Mouse (Mus musculus): Measurements from ENCODE around the gene Gm6583.
"Not testable (repeated sequence)": the region's sequence is repeated elsewhere in the genome, so short reads cannot be mapped to it uniquely, and the experiment has no call there.

Gm6583 gene

DNA sequence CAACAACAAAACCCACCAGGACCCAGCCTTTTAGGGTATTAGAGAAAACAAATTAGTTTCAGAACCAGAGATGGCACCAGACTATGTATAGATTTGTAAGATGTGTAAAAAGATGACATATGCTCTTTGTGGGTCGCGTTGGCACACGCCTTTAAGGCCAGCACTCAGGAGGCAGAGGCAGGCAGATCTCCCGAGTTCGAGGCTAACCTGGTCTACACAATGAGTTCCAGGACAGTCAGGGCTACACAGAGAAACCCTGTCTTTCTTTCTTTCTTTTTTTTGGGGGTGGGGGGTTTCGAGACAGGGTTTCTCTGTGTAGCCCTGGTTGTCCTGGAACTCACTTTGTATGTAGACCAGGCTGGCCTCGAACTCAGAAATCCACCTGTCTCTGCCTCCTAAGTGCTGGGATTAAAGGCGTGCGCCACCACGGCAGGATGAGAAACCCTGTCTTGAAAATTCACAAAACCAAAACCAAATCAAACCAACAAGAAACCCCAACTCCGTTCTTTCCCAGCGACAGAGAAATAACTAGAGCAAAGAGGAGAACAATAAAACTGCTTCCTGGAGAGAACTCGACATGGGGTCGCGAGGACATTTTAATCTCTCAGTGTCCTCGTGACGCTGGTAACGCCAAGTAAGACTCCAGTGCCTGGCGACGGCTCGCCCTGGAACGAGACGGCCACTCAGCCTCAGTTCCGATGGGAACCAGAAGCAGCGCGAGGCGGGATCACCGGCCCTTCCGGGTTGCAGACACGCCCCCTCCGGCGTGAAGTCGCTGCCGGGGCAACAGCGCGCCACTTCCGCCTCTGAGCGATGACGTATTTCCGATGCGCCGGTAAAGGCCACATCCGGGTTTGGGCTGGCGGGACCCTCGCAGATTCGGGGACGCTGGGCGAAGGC, 30.0 kb downstream of the Gm6583 start, which contains the start of gene Tfip11:
TSS of gene Tfip11 (plus strand) at position 813 of the 900 bp plus-strand sequence.
- intact Hi-C loops (cut with DNase I), result loop anchor here (2.0 kb wide), 1 partner anchor 49 kb away; the partner anchor contains the start of gene Tpst2

DNA sequence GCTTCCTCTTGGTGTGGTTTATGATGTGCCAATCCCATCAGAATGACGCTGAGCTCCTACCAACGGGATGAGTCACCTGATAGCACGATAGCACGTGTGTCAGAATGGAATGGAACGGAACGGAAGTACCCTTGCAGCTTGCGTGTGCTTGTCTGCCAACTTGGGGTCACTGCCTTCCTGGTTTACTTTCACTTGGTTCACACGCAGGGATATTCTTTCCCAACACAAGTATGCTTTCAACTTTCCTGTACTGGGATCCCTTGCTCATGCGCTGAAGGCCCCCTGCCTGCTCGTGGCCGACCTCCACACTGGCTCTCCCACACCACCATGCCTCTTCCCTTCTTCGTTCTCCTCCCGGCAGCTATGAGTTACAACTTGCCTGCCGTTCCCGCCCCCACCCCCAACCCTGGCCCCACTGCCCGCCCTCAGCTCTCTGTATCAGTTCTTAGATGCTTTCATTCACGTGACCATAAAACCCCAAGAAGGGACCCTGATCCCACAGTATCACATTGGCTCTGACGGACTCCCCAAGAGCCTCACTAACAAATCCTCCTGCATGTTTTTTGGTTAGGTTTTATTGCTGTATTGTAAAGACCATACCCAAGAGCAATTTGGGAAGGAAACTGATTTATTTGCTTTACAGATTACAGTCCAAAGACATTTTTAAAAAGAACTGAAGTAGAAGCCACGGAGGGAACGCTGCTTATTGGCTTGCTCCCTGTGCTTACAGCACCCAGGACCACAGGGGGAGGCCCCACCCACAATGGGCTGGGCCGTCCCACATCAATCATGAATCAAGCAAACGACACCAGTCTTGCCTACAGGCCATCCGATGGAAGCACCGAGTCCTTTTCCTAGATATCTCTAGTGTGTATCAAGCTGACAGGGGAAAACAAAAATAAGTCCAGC, 30.9 kb downstream of the Gm6583 start:
- intact Hi-C loops (cut with DNase I), result loop anchor here (2.0 kb wide), 1 partner anchor 48 kb away; the partner anchor contains the start of gene Tpst2

DNA sequence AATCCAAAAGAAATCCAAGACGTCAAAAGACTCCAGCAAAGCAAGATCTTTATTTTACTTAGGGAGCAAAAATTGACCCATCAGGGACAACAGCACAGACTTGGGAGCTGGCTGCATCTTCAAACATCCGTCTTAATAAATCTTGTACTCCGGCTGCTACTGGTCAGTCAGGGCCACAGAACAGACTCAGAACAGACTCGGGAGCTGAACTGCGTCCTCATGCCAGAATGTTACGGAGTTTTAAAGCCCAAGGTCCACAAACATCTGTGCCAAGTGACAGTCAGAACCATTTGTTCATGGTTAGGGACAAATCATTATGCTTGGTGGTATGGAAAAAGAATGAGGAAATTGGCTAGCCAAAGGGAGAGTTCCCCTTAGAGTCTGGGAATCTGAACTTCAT, 32.6 kb downstream of the Gm6583 start:
- intact Hi-C loops (cut with DNase I), result no loop called here

DNA sequence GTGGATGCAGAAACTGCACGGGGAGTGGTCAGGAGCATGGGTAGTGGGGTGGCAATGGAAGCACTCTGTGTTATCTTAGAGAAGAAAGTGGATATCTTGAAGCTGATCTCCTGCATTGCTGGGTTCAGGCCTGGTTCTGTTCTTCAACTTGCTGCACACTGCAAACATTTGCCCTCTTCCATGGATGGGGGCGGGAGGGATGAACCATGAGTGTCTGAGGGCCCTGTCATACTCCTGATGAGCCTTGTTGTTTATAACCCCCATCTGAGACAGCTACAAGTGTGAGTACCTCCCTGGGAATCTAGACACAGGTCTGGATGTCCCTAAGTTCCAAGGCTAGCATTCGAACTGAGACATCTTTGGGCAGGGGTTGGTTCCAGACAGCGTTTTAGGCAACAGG, 34.5 kb downstream of the Gm6583 start:
- intact Hi-C loops (cut with DNase I), result no loop called here

DNA sequence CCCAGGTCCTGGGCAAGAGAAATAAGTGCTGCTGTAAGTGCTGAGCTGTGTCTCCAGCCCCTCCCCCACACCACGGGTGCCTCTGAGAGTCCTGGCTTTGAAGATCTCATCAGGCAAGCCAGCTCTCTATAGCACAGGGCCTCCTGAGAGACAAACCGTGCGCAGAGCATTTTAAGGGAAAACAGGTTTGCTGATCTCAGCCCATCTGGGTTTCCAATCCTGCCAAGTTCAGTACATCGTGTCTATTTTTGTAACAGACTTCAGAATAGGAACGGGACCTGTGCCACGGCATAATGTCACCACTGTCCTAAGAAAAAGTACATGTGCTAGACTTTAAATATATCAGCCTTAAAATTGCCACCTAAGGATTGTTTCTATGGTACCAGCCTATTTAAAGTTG, 34.9 kb downstream of the Gm6583 start:
- intact Hi-C loops (cut with DNase I), result no loop called here

DNA sequence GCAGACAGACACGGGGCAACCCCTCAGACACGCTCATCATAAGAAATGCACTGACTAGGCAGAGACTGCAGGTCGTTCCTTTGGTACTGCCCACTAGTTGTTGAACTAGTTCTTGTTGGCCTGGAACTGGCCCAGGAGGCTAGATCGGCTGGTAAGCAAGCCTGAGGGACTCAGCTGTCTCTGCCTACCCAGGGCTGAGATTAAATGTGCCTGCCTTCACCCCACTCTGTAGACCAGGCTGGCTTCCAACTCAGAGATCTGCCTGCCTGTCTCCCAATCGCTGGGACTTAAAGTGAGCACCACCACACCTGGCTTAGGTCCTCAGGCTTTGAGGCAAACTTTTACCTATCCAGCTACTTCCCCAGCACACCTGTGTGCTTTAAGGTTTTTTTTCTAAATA, 35.5 kb downstream of the Gm6583 start:
- intact Hi-C loops (cut with DNase I), result no loop called here

DNA sequence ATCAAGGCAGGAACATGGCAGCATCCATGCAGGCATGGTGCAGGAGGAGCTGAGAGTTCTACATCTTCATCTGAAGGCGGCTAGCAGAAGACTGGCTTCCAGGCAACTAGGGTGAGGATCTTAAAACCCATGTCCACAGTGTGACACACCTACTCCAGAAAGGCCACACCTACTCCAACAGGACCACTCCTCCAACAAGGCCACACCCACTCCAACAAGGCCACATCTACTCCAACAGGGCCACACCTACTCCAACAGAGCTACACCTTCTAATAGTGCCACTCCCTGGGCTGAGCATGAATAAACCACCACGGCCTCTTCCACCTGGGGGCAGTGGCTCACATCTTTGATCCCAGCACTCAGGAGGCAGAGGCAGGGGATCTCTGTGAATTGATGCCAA, 36.5 kb downstream of the Gm6583 start:
- intact Hi-C loops (cut with DNase I), result not testable (repeated sequence)

DNA sequence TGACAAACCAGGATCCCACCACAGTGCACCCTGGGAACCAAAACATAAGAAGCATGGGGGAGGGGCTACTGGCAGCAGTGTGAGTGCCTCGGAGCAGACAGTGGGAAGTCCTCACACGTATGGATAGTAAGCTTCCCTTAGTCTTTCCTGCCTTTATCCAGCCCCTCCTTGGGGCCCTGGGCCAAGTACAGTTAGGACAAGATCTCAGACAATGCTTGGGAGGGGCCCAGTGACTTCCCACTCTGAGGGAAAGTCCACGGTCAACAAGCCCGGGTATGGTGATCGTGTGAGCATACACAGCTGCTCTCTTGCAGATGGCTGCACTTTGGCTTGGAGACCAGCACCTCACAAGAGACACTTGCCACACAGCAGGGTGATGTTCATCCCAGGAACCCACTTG, 38.5 kb downstream of the Gm6583 start:
- intact Hi-C loops (cut with DNase I), result no loop called here

DNA sequence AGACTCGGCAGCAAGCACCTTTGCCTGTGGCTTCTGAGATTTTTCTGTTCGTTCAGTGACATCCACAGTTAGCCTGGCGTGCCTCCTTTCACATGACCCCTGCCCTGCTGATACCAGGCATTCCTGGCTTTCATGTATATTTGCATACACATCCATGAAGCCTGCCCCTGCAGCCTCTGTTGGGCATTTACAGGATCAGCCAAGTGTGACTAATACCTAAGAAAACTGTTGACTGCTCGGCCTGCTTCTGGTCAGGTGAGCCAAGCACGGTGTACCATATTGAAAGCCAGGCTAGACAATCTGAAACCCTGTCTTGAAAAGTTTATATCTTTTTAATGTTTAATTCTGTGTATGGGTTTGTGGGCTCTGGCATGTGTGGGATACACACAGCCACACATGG, 39.4 kb downstream of the Gm6583 start:
- intact Hi-C loops (cut with DNase I), result no loop called here

DNA sequence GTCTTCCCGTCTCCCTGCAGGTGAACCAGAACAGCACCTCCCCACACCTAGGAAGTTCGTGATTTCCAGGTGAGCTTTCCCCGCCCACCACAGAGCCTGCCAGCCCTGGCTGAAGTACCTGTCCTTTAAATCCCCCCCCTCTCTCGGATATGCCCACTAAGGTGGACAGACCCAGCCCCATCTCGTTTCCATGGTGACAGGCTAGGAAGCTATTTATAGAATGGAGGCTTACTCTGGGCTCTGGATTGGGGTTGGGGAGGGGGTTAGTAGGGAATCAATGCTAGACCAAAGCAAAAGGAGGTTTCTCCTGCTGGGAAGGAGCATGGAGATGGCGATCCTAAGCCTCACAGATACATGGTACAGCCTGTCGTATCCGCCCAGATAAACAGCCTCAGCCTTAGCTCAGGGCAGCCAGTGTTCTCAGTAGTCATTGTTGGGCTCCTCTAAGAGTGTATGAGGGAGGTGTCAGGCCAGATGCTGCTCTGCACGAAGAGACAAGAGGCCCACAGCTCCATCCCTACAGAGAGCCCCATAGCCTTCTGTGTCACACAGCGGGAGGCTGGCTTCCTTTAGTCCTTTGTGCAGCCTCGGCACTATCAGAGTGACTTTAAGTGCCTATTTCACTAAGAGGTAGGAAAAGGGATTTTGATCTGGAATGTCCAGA, 42.5 kb downstream of the Gm6583 start:
- intact Hi-C loops (cut with DNase I), result no loop called here

DNA sequence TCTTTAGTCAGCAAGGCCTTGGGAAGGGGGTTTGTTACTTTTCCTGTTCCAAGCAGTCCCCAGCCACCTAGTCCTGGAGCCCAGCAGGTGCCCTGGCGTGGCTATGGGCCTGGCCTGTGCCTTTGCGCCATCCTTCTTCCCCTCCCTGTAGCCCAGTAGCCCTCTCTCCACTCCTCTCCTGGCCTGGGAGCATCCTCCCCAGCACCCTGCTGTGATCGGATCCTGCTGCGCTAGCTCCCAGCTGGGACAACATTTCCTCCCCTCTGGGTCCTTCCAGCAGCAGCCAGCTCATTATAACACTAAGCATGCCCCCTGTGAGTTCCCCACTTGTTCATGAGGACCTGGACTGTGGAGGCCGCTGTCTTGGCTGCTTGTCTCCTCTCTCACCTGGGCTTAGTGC, 50.0 kb downstream of the Gm6583 start:
- intact Hi-C loops (cut with DNase I), result no loop called here

Data from adrenal gland (tissue).